Mouse (Mus musculus) intestine, embryonic 16.5 days (tissue): ENCODE measurements at regions not wholly inside any gene's neighbourhood (a gene's known extent, or its start where the extent isn't known, plus 50 kb on each side); places are given as distances from the start of the nearest gene placed in this dataset.

Experiments used
- ATAC-seq: fragments of 200-750 bp; cut with Nextera tagmentation; 2 replicates; pipeline ENCODE4 v1.8.0; 2017; ENCODE audit warnings: moderate TSS enrichment, moderate library complexity
- H3K27ac ChIP-seq: fragments of 300-500 bp; sonication (generic); 2 replicates; pipeline ENCODE4 v1.5.1; 2014; ENCODE audit warnings: mild to moderate bottlenecking, low read length
- H3K27me3 ChIP-seq: fragments of 300-500 bp; sonication (generic); replicated peaks from 2 replicates; pipeline ENCODE4 v1.6.1; 2014; ENCODE audit warnings: low read length, control low read depth, mixed read lengths; ENCODE audit not compliant: control insufficient read depth, insufficient read depth
- H3K36me3 ChIP-seq: fragments of 300-500 bp; sonication (generic); 2 replicates; pipeline ENCODE4 v1.6.1; 2014; ENCODE audit warnings: low read length, control low read depth; ENCODE audit not compliant: control insufficient read depth, insufficient read depth
- H3K4me1 ChIP-seq: fragments of 300-500 bp; sonication (generic); 2 replicates; pipeline ENCODE4 v1.6.1; 2014; ENCODE audit warnings: low read length, control low read depth, mixed read lengths; ENCODE audit not compliant: control insufficient read depth, insufficient read depth
- H3K4me2 ChIP-seq: fragments of 300-500 bp; sonication (generic); 2 replicates; pipeline ENCODE4 v1.6.1; 2014; ENCODE audit warnings: low read depth, low read length, control low read depth
- H3K4me3 ChIP-seq: fragments of 300-500 bp; sonication (generic); 2 replicates; pipeline ENCODE4 v1.5.1; 2014; ENCODE audit warnings: mild to moderate bottlenecking, low read length
- H3K9ac ChIP-seq: fragments of 300-500 bp; sonication (generic); 2 replicates; pipeline ENCODE4 v1.6.1; 2014; ENCODE audit warnings: low read depth, low read length
- H3K9me3 ChIP-seq: fragments of 300-500 bp; sonication (generic); 2 replicates; pipeline ENCODE4 v1.6.1; 2016; ENCODE audit warnings: low read length, control low read depth; ENCODE audit not compliant: control insufficient read depth
- WGBS: fragments of 180-500 bp; shearing (Covaris S2); extraction: QIAGEN DNeasy Blood & Tissue Kit; methylation state at CpG from one replicate; pipeline ENCODE4 v1.1.7; 2014; 5-methylcytosine and 5-hydroxymethylcytosine counted together

DNA sequence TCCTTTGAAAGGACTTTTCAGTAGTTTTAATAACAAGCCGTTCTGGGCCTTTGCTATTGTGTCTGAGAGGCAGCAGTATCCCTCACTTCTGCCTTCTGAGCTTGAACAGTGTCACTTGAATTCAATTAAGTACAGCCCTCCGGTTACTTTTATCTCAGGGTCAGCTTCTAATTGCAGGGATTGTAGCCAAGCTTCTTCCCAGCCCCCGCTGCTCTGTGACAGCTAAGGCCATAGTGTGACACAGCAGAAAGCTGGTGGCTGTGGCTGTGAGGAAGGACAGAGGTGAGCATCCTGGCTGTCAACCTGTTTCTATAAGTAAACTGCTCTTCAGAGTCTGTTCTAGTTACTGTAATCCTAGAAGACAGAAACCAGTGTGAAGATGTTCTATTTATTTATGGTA is 358.5 kb upstream of the Tle4 start:
- Histone ChIP-seq H3K4me3 (no peak overlapping the region), H3K4me1 (no peaks in the 10 kb centered on the region), H3K27me3 (no peaks in the 10 kb centered on the region), H3K36me3 (no peaks in the 10 kb centered on the region), H3K9me3 (no peaks in the 10 kb centered on the region), H3K27ac (no peak overlapping the region), H3K4me2 (no peak overlapping the region), H3K9ac (no peak overlapping the region)
- ATAC-seq, result no peak
- 27% methylated on average over 3 of the region's 3 CpGs for WGBS

GRCm38 (mm10) chr19:14955969-14956368 is 358.1 kb upstream of the Tle4 start:
- Histone ChIP-seq H3K4me2 (no peak overlapping the region), H3K36me3 (no peaks in the 10 kb centered on the region), H3K4me1 (no peaks in the 10 kb centered on the region), H3K9me3 (no peaks in the 10 kb centered on the region), H3K27ac (no peak overlapping the region), H3K27me3 (no peaks in the 10 kb centered on the region), H3K4me3 (no peak overlapping the region), H3K9ac (no peak overlapping the region)
- WGBS, result 70% methylated on average over 3 of the region's 3 CpGs
- no peak for ATAC-seq

DNA sequence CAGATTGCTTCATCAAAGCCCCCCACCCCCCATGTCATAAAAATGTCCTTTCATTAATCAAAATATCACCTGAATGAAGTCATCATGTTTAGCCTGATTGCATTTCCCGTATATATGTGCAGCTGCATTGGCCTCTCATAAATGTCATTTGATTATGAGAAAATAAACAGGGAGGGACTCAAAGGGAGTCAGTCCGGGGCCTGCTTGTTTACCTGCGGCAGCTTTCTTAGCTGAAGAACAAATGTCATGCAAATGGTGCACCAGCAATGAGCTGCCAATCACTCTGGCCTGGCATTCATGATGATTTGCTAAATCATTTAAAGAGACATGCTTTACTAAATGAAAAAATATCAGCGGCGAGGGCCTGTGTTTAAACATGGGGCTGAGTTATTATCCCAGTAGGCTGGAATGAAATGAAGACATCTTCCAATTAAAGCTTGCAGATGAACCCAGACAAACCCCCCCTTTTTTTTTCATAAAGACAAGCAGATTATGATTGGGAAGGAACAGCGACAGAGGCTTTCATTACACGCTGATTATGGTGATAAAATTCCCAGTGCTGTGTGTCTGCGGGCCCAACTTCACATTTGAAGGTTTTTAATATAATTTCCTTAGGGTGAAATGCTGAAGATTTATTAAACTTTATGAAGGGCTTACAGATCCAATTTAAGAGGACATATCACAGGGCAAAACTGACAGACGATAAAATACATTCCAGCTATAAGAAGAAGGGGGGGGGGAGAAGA is 342.5 kb upstream of the Tle4 start:
- Histone ChIP-seq H3K4me3 (no peak overlapping the region), H3K9me3 (no peaks in the 10 kb centered on the region), H3K4me2 (no peak overlapping the region), H3K27me3 (no peaks in the 10 kb centered on the region), H3K36me3 (no peaks in the 10 kb centered on the region), H3K4me1 (no peaks in the 10 kb centered on the region), H3K9ac (no peak overlapping the region), H3K27ac (no peak overlapping the region)
- ATAC-seq, result no peak
- 71% methylated on average over 9 of the region's 9 CpGs for WGBS

- ATAC-seq, result no peak
Measured at GRCm38 (mm10) chr19:14922238-14922637, 324.4 kb upstream of the Tle4 start.

GRCm38 (mm10) chr19:14911056-14911850 is 313.4 kb upstream of the Tle4 start:
- WGBS, result 89% methylated on average over 11 of the region's 11 CpGs
- H3K4me2 ChIP-seq, result no peak overlapping the region
- no peak for ATAC-seq
- H3K9ac ChIP-seq, result no peak overlapping the region
- no peaks in the 10 kb centered on the region for H3K27me3 ChIP-seq
- no peaks in the 10 kb centered on the region for H3K9me3 ChIP-seq
- no peak overlapping the region for H3K4me3 ChIP-seq
- H3K36me3 ChIP-seq, result no peaks in the 10 kb centered on the region
- no peaks in the 10 kb centered on the region for H3K4me1 ChIP-seq
- no peak overlapping the region for H3K27ac ChIP-seq

More at GRCm38 (mm10) chr19:14922238-14922637, 324.4 kb upstream of the Tle4 start:
- WGBS, result 74% methylated on average over 1 of the region's 1 CpGs
- no peaks in the 10 kb centered on the region for H3K27me3 ChIP-seq
- no peak overlapping the region for H3K9ac ChIP-seq
- no peak overlapping the region for H3K4me3 ChIP-seq
- no peaks in the 10 kb centered on the region for H3K36me3 ChIP-seq
- H3K9me3 ChIP-seq, result no peaks in the 10 kb centered on the region
- H3K4me2 ChIP-seq, result no peak overlapping the region
- H3K27ac ChIP-seq, result no peak overlapping the region
- H3K4me1 ChIP-seq, result no peaks in the 10 kb centered on the region

DNA sequence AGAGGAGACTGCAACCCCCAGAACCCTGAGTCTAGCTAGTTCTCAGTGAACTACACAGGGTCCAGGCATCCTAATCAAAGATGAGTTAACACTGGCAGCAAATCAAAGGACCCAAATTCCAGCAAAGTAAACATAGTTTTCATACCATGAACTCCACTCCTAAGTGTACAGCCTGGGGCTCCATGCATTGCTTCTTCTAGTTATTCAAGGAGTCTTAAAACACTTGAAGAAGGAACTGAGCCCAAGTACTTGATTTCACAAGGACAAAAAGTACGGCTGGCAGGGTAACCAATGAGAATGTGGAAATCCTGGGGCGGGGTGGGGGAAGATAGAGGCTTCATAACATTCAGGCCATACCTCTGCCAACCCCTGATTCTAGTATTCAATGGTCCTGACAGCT is 297.0 kb upstream of the Tle4 start:
- Histone ChIP-seq H3K4me2 (no peak overlapping the region), H3K9me3 (no peaks in the 10 kb centered on the region), H3K36me3 (no peaks in the 10 kb centered on the region), H3K9ac (no peak overlapping the region), H3K27ac (no peak overlapping the region), H3K4me3 (no peak overlapping the region), H3K27me3 (0 out of 2 replicates have a peak, but pooled peaks cover 4% of the 10 kb centered on the region), H3K4me1 (0 out of 2 replicates have a peak, but pooled peaks cover 4% of the 10 kb centered on the region)
- no peak for ATAC-seq
- WGBS, result 87% methylated on average over 2 of the region's 2 CpGs

GRCm38 (mm10) chr19:14892390-14892758 is 294.5 kb upstream of the Tle4 start:
- H3K9ac ChIP-seq, result no peak overlapping the region

DNA sequence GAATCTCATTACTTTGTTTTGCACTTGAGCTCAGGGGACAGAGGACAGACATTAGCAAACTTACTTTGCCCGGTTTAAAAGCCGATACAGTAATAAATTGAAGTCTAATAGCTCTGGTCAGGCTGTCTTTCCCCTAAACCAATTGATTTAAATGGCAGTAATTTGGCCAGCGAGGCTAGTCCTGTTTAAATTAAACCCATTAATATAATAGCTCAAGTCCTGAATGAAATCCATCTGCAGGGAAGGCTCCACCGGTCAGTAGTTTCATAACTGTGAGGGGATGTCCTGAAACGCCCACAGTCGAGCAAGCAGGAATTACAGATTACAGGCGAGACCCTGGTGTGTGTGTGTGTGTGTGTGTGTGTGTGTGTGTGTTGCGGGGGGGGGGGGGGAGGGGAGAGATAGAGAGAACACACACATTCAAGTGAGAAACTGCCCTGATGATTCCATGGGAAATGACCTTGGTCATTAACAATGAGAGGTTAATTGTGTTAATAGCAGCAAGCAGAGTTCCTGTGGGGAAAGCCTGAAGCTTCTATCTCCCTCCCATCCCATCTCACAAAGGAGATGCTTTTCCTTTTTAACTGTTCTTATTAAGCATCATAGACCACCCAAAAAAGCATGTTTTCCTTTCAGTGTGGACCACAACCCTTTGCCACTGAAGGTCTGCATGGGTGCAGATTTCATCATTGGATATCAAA is 294.0 kb upstream of the Tle4 start:
- 27% methylated on average over 7 of the region's 8 CpGs for WGBS
- no peak overlapping the region for H3K4me3 ChIP-seq
- ATAC-seq, result no peak
- peaks cover 10% of the 10 kb centered on the region; the same call in 1 of the 2 replicates for H3K27me3 ChIP-seq
- no peak overlapping the region for H3K27ac ChIP-seq
- H3K4me2 ChIP-seq, result no peak overlapping the region
- H3K4me1 ChIP-seq, result 0 out of 2 replicates have a peak, but pooled peaks cover 4% of the 10 kb centered on the region
- H3K36me3 ChIP-seq, result no peaks in the 10 kb centered on the region
- no peak overlapping the region for H3K9ac ChIP-seq
- H3K9me3 ChIP-seq, result no peaks in the 10 kb centered on the region

More at GRCm38 (mm10) chr19:14892390-14892758, 294.5 kb upstream of the Tle4 start:
- 53% methylated on average over 6 of the region's 6 CpGs for WGBS
- 0 out of 2 replicates have a peak, but pooled peaks cover 4% of the 10 kb centered on the region for H3K4me1 ChIP-seq
- no peaks in the 10 kb centered on the region for H3K36me3 ChIP-seq
- H3K4me3 ChIP-seq, result no peak overlapping the region
- no peak overlapping the region for H3K4me2 ChIP-seq
- peaks cover 10% of the 10 kb centered on the region; the same call in 1 of the 2 replicates for H3K27me3 ChIP-seq
- no peaks in the 10 kb centered on the region for H3K9me3 ChIP-seq
- no peak overlapping the region for H3K27ac ChIP-seq
- no peak for ATAC-seq

GRCm38 (mm10) chr19:14891090-14891428 is 293.2 kb upstream of the Tle4 start:
- H3K4me1 ChIP-seq, result 0 out of 2 replicates have a peak, but pooled peaks cover 4% of the 10 kb centered on the region
- ATAC-seq, result no peak
- H3K9me3 ChIP-seq, result no peaks in the 10 kb centered on the region
- peak overlapping the region; percentile 4 for H3K4me3 ChIP-seq
- H3K9ac ChIP-seq, result no peak overlapping the region
- 2% methylated on average over 9 of the region's 9 CpGs for WGBS
- H3K4me2 ChIP-seq, result peak overlapping the region; percentile 50
- no peaks in the 10 kb centered on the region for H3K36me3 ChIP-seq
- no peak overlapping the region for H3K27ac ChIP-seq
- peaks cover 8% of the 10 kb centered on the region; the same call in 1 of the 2 replicates for H3K27me3 ChIP-seq
